Mouse (Mus musculus) left cerebral cortex, adult 11 months (tissue): Measurements from ENCODE around the gene Serpinb1a.

ENCODE experiments used
- DNase-seq: peaks from one replicate; pipeline ENCODE4 v3.0.0; 2022; ENCODE audit warnings: low spot score

The Serpinb1a gene

DNA sequence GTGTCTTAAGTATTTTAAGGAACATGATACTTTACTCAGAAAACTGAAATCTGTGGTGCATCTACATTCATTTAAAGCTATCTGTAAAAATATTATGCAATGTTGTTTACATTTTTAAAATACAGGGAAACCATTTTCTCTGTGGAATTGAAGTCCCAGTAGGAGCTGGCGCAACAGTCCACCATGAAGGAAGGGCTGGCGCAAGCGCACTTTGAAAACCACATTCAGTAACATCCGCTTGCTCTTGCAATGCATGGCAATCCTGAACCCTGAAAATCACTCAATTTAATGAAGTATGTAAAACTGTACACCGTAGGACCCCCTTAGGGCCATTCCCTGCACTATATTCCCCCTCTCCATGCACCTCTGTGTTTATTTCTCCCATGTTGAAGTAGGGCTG is 16.5 kb downstream of the Serpinb1a start:
- DNase-seq: no peak

DNA sequence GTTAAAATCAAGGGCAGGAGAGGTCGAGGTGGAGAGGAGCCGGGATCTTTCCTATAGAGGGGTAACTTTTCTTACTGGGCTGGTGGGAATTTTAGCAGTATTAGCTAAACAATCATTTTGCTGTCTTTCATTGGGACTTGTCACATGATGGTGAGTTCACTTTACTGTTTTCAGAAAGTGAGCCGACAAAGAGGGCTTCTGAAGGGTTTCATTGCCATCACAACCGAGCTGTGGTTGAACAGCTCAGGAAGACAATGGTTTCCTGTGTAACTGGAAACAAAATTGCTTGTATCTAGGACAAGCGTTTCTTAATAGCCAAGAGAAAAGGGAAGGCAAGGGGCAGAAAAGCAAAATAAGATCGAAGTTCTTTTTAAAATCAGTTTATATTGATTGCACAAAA is 17.7 kb downstream of the Serpinb1a start:
- no peak for DNase-seq

GRCm38 (mm10) chr13:32832776-32833175 is 18.2 kb downstream of the Serpinb1a start:
- DNase-seq: no peak

DNA sequence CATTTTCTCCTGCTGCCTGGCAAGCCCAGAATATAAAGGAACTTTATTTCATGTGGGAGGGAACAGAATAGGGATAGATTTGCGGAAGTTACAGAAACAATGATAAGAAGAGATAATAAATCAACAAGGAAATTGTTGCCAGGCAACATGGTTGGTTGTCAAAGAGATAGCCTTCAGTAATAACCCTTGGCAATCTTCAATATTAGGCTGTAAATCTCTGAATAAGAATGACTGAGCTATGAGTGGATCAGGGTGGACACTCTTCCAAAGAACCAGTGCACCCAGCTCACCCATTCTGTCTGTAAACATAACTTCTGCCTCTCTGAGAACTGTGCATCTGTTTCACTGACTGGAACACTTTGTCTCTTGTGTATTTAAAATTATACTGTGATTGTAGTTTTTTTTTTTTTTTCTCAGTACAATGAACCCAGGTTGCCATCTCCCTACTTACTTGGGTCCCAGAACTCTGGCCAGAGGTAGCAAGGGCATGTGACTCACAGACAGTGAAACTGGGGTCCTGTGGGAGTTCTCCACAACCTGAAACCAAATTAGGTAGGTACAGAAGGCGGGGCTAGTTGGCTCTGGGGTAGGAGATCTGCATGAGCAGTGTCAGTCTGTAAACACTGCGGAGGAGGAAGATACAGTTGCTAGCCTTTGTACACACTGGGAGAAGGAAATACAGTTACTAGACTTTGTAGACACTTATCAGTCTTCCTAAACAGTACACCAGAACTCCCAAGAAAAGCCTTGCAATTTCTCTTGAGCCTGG is 19.3 kb downstream of the Serpinb1a start:
- DNase-seq: no peak

GRCm38 (mm10) chr13:32828886-32829285 is 22.1 kb downstream of the Serpinb1a start:
- DNase-seq: no peak

DNA sequence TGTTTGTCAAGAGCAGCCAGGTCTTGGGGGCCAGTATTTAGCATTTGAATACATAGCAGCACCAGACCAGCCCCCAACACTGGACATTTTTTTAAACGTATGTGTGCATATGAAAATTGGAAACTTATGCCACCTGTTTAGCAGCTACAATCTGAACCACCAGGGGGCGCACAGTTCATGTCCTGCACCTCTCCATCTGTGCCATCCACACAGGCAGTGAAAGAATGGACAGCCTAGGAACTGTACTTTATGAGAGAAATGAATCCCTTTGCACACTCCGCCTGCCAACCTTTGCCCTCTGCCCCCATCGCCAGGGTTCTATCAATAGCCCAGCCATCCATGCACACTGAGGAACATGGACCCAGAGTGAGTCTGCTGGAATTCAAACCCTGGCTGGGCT is 23.0 kb downstream of the Serpinb1a start:
- peak; percentile 45 for DNase-seq

- DNase-seq: no peak
Measured at GRCm38 (mm10) chr13:32827111-32827822, 23.7 kb downstream of the Serpinb1a start.

GRCm38 (mm10) chr13:32825546-32825945 is 25.4 kb downstream of the Serpinb1a start:
- no peak for DNase-seq

GRCm38 (mm10) chr13:32824377-32825330 is 26.3 kb downstream of the Serpinb1a start:
- no peak for DNase-seq

DNA sequence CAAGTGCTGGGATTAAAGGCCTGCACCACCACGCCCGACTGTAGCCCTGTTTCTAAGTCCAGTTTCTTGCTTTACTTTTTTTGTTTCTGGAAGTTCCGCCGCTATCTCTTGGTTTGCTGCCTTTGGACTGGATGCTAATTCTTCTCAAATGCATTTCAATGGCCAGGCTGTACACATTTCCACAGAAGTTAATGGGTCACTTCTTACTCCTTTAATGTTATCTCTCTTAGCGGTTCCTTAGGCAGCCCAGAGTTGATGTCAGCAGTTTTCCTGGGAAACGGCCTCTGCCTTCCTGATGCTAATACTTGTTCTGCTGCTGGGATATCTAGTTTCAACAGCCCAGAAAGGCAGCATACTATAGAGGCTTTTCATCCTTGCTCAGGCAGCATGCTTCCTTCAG is 27.9 kb downstream of the Serpinb1a start:
- no peak for DNase-seq

DNA sequence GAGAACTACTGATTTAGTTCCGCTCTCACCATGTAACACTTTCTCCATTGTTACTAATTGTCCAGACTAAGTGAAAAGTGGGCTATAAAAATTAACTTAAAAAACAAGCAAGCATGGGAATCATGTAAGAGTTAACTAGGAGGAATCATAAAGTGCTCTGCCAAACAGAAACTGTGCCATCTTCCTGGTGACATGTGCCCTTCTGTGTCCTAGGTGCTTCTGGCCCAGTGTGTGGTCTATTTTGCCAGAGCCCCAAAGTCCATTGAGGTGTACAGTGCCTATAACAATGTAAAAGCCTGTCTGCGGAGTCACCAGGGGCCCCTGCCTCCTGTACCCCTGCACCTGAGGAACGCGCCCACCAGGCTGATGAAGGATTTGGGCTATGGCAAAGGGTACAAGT is 29.3 kb downstream of the Serpinb1a start:
- no peak for DNase-seq

DNA sequence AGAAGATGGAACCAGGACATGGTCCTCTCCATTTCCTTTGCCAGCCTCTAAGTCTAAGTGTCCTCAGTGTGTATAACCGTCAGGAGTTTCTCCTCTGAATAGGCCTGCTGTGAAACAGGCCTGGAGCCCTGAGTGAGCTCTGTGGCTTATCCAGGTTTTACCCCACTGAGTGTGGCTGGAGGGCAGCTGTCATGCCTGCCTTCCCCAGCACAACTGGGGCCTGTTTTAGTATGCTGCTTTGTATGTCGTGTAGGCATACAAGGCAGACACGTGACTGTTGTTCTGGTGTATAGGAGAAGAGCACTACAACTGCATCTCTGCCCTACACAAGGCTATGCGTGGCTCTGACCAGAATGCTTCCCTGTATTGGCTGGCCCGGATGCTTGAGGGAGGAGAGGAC is 31.1 kb downstream of the Serpinb1a start:
- DNase-seq: no peak

DNA sequence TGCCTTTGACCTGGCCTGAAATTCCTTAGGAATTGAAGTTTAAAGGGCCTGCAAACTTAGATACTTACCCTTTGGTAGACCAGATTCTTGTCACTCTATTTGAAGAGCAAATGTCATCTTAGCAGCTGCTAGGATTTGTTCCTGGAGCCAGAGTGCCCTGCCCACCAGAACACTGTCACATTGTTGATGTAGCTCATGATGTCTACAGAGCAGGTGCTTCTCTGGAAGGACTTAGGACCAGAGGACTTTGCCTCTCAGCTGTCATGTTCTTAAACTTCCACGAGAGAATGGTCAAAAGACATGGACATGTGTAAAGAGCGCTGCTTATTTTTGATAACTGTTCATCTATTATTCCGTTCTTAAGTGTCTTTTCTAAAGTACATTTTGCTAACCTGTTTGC is 31.7 kb downstream of the Serpinb1a start:
- no peak for DNase-seq

GRCm38 (mm10) chr13:32807624-32808023 is 43.4 kb downstream of the Serpinb1a start:
- no peak for DNase-seq

- no peak for DNase-seq
Measured at GRCm38 (mm10) chr13:32806820-32807219, 44.2 kb downstream of the Serpinb1a start.

DNA sequence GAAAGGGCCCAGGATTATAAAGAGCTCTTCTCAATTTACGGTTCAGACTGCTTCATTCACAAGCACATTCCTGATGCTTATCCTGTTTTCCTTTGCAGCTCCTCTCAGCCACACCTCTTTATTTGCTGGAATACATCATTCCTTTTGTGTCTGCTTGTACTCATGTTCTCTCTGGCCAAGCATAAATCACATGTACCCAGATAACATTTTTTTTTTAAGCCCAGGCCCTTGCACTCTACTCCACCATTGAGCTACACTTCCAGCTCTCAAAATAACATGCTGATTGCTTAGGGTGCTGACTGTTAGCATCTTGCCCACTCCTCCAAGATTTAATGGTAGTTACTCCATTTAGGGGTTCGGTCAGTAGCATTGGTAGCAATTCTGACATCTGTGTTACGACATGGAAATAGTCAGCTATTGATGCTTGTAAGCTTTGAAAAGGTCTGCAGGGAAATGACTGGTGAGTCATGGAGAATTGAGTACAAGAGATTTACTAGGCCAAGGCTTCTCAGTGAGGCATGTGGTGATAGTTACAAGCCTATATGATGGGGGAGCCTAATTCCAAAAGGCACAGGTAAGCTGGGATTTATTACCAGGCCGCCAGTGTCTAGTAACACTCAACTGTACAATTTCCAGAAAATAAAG is 47.2 kb downstream of the Serpinb1a start:
- DNase-seq: no peak

GRCm38 (mm10) chr13:32802259-32803081 is 48.5 kb downstream of the Serpinb1a start, which contains the start of gene D930007J09Rik:
D930007J09Rik (minus strand) TSS chr13:32802849.
- DNase-seq: peak; percentile 31

DNA sequence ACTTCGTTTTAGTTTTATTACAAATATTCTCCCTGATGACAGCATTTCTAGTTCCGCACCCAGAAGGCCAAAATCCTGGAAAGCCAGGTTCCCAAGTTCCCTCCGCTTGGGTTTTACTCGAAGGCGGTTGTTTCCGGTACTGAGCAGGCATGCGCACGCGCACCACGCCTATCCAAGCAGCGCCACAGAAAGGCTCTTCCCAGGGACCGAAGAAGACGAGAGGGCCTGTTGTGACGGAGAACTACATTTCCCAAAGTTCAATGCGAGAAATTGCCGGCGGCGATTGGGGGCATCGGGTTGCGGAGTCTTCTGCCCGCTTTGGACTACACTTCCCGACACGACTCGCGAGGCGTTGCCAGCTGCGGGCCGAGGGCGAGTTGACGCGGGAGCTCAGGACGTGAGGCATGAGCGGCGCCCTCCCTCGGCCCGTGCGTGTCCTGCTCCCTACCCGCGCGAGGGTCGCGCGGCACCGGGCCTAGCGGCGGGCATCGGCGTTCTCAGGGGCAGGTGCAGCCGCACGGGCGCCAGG is 49.2 kb downstream of the Serpinb1a start, which contains the start of gene Wrnip1:
TSS of gene Wrnip1 (plus strand) at position 346 of the 529 bp plus-strand sequence.
- peak; percentile 97 for DNase-seq

DNA sequence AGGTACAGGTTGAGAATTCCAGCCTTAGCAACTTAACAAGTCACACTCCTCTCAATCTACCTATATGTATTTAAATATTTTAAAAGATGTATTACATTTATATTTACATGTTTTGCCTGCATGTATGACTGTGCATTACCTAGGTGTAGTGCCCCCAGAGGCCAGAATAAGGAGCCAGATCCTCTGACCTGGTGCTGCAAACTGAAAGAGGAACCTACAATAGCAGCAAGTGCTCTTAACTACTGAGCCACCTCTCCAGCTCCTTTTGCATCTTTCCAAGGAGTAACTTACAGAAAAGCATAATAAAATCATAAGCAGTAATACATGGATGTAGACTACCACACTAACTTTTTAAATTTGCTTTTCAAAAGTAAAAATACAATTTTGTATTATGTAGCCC is 50.1 kb downstream of the Serpinb1a start:
- no peak for DNase-seq

- no peak for DNase-seq
Measured at GRCm38 (mm10) chr13:32799131-32799530, 51.9 kb downstream of the Serpinb1a start.

- DNase-seq: no peak
Measured at GRCm38 (mm10) chr13:32797085-32797484, 53.9 kb downstream of the Serpinb1a start.
